19 mouse cellular contexts compared by ENCODE assay signal in the genomic region with DNA sequence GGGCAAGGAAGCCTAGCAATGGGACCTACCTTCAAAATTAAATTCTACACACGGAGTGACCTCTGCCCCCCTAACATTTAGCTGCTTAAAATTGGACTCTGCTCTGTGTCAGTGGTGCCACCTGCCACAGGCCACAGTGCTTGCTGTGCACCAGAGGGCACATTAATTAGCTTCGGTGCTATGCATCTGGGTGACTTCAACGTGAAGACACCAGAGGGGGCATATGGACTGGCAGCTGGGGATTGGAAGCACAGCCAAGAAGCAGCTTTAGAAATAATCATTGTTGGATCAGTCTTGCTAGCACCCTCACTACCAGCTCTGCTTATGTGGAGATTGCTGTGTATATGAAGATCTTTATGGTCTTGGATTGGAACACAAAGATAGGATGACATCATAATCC. TPM values are rescaled to one million over a fixed set of nuclear protein-coding genes. Genes with fewer than 3 reads are reported as not detected.
DNase-seq lines count a peak whose midpoint lies in the region; ATAC-seq and TF ChIP-seq lines count a peak whose summit lies in the region.
"Had no signal": no experiment of that assay in that cellular context is flagged by ENCODE, and none has a peak within 500 bp of the region (broad histone marks: within the 10 kb centered on the region; RNA-seq: fewer than 3 reads in every experiment).

No protein-coding gene starts in this region.

- no peaks in the 10 kb centered on the region for H3K4me1 ChIP-seq in forebrain, embryonic 15.5 days
- no peaks in the 10 kb centered on the region for H3K4me1 ChIP-seq in forebrain, embryonic 11.5 days (replicated peaks; ENCODE audit: control insufficient read depth, insufficient read depth, low read length)
- H3K4me1 ChIP-seq in midbrain, postnatal 0 days (ENCODE audit: insufficient read depth, low read length) = no peaks in the 10 kb centered on the region
- H3K4me1 ChIP-seq in midbrain, embryonic 15.5 days = no peaks in the 10 kb centered on the region
- H3K4me1 ChIP-seq: embryonic facial prominence, embryonic 13.5 days; heart, embryonic 12.5 days; hindbrain, embryonic 15.5 days had no signal

- H3K36me3 ChIP-seq in forebrain, embryonic 15.5 days = no peaks in the 10 kb centered on the region
- no peaks in the 10 kb centered on the region for H3K36me3 ChIP-seq in forebrain, embryonic 11.5 days (ENCODE audit: control insufficient read depth, insufficient read depth, low read length)
- no peaks in the 10 kb centered on the region for H3K36me3 ChIP-seq in midbrain, postnatal 0 days (ENCODE audit: insufficient read depth, low read length)
- H3K36me3 ChIP-seq in midbrain, embryonic 15.5 days (replicated peaks) = no peaks in the 10 kb centered on the region
- H3K36me3 ChIP-seq: hindbrain, embryonic 15.5 days had no signal

- TF ChIP-seq POLR2A in brain, embryonic 14.5 days (IDR thresholded peaks at IDR 0.05; ENCODE audit: borderline replicate concordance, extremely low read depth, insufficient read depth, insufficient read length, poor library complexity, severe bottlenecking) = no peak

- DNase-seq in forebrain, embryonic 11.5 days (ENCODE audit: low spot score) = no peak
- DNase-seq in kidney, adult 18-20 months = peak; percentile 4
- no peak for DNase-seq in kidney, postnatal 25 days
- peak; percentile 31 for DNase-seq in midbrain, postnatal 0 days (ENCODE audit: low spot score)
- peak; percentile 56 for DNase-seq in brain, embryonic 14.5 days (ENCODE audit: low read depth)
- DNase-seq: adrenal gland, adult 2 months; adrenal gland, postnatal 25 days; cerebellum, adult 11 months; cerebellum, adult 9-10 months; cerebellum, postnatal 36 days; gastrocnemius, adult 2 months; gastrocnemius, postnatal 25 days had no signal

- peak overlapping the region; percentile 15; the same call in 1 of the 2 replicates for H3K27ac ChIP-seq in forebrain, embryonic 15.5 days (replicated peaks)
- no peak overlapping the region for H3K27ac ChIP-seq in forebrain, embryonic 11.5 days (ENCODE audit: low read depth, low read length)
- H3K27ac ChIP-seq in midbrain, postnatal 0 days (ENCODE audit: low read depth, low read length) = no peak overlapping the region
- no peak overlapping the region for H3K27ac ChIP-seq in midbrain, embryonic 15.5 days
- H3K27ac ChIP-seq: embryonic facial prominence, embryonic 13.5 days; gastrocnemius, adult 2 months; hindbrain, embryonic 15.5 days had no signal

- WGBS in forebrain, embryonic 15.5 days = 70% methylated on average over 3 of the region's 3 CpGs
- WGBS in forebrain, embryonic 11.5 days = 89% methylated on average over 3 of the region's 3 CpGs
- 83% methylated on average over 3 of the region's 3 CpGs for WGBS in midbrain, postnatal 0 days
- WGBS in midbrain, embryonic 15.5 days = 78% methylated on average over 3 of the region's 3 CpGs

- no peak for ATAC-seq in forebrain, embryonic 15.5 days (replicated peaks)
- no peak for ATAC-seq in forebrain, embryonic 11.5 days (replicated peaks; ENCODE audit: low FRiP score)
- ATAC-seq in midbrain, postnatal 0 days (ENCODE audit: low FRiP score) = no peak
- ATAC-seq in midbrain, embryonic 15.5 days (replicated peaks) = no peak
- ATAC-seq: inflammation-experienced regulatory T-cells, adult 6 months had no signal

- no peak overlapping the region for H3K4me2 ChIP-seq in forebrain, embryonic 15.5 days (replicated peaks)
- no peak overlapping the region for H3K4me2 ChIP-seq in forebrain, embryonic 11.5 days (ENCODE audit: low read depth, low read length, severe bottlenecking)
- H3K4me2 ChIP-seq in midbrain, postnatal 0 days (ENCODE audit: low read depth, low read length, poor library complexity, severe bottlenecking) = no peak overlapping the region
- H3K4me2 ChIP-seq in midbrain, embryonic 15.5 days = no peak overlapping the region
- H3K4me2 ChIP-seq: embryonic facial prominence, embryonic 13.5 days; heart, embryonic 12.5 days; hindbrain, embryonic 15.5 days had no signal

- no peak for TF ChIP-seq CTCF in midbrain, postnatal 0 days (IDR thresholded peaks at IDR 0.05)
- no peak for TF ChIP-seq CTCF in brain, embryonic 14.5 days (IDR thresholded peaks at IDR 0.05; ENCODE audit: borderline replicate concordance, extremely low read depth, insufficient read depth, insufficient read length)

- H3K4me3 ChIP-seq in forebrain, embryonic 15.5 days = no peak overlapping the region
- no peak overlapping the region for H3K4me3 ChIP-seq in forebrain, embryonic 11.5 days (ENCODE audit: low read depth, low read length)
- no peak overlapping the region for H3K4me3 ChIP-seq in midbrain, postnatal 0 days (ENCODE audit: low read depth, low read length)
- H3K4me3 ChIP-seq in midbrain, embryonic 15.5 days = no peak overlapping the region
- H3K4me3 ChIP-seq: embryonic facial prominence, embryonic 13.5 days; gastrocnemius, adult 2 months; heart, embryonic 12.5 days; hindbrain, embryonic 15.5 days had no signal

- H3K27me3 ChIP-seq in forebrain, embryonic 15.5 days = no peaks in the 10 kb centered on the region
- H3K27me3 ChIP-seq in forebrain, embryonic 11.5 days (ENCODE audit: control insufficient read depth, insufficient read depth, low read length) = no peaks in the 10 kb centered on the region
- no peaks in the 10 kb centered on the region for H3K27me3 ChIP-seq in midbrain, postnatal 0 days (ENCODE audit: insufficient read depth, low read length)
- H3K27me3 ChIP-seq in midbrain, embryonic 15.5 days (replicated peaks) = no peaks in the 10 kb centered on the region
- H3K27me3 ChIP-seq: CH12.LX; embryonic facial prominence, embryonic 13.5 days; heart, embryonic 12.5 days; hindbrain, embryonic 15.5 days had no signal

- no peaks in the 10 kb centered on the region for H3K9me3 ChIP-seq in forebrain, embryonic 15.5 days
- no peaks in the 10 kb centered on the region; the same call in 1 of the 2 replicates for H3K9me3 ChIP-seq in forebrain, embryonic 11.5 days (ENCODE audit: control insufficient read depth, low read length)
- peaks cover 6% of the 10 kb centered on the region; the same call in 1 of the 2 replicates for H3K9me3 ChIP-seq in midbrain, postnatal 0 days (ENCODE audit: low read length)
- H3K9me3 ChIP-seq in midbrain, embryonic 15.5 days = no peaks in the 10 kb centered on the region
- H3K9me3 ChIP-seq: hindbrain, embryonic 15.5 days had no signal

- no peak overlapping the region for H3K9ac ChIP-seq in forebrain, embryonic 15.5 days (replicated peaks)
- H3K9ac ChIP-seq in forebrain, embryonic 11.5 days (ENCODE audit: low read length) = no peak overlapping the region
- no peak overlapping the region for H3K9ac ChIP-seq in midbrain, postnatal 0 days (replicated peaks; ENCODE audit: low read length, poor library complexity, severe bottlenecking)
- H3K9ac ChIP-seq in midbrain, embryonic 15.5 days = no peak overlapping the region
- H3K9ac ChIP-seq: embryonic facial prominence, embryonic 13.5 days; heart, embryonic 12.5 days; hindbrain, embryonic 15.5 days had no signal

RNA-seq across cellular contexts. Expression of a gene that starts 6.6 kb away (rescaled TPM):
- polyA plus RNA-seq in forebrain, embryonic 15.5 days (2015; fragmentation: Nextera tagmentation; extraction: Ambion mirVana) = 0.92 and 1.0 TPM in 2 replicates
- polyA plus RNA-seq in forebrain, embryonic 11.5 days (2014; fragmentation: Nextera tagmentation; extraction: Ambion mirVana) = 0.79 and 1.5 TPM in 2 replicates
- 0.66 and 1.4 TPM in 2 replicates for total RNA-seq in midbrain, postnatal 0 days (2014; rRNA removed)
- polyA plus RNA-seq in midbrain, postnatal 0 days (2015; fragmentation: Nextera tagmentation; extraction: Ambion mirVana) = 0.56 and 0.67 TPM in 2 replicates
- 0.83 and 0.96 TPM in 2 replicates for polyA plus RNA-seq in midbrain, embryonic 15.5 days (2015; fragmentation: Nextera tagmentation; extraction: Ambion mirVana)
- polyA plus RNA-seq in brain, embryonic 14.5 days (2012; rRNA removed) = 1.0 and 1.4 TPM in 2 replicates

RNA-seq across cellular contexts. Expression of a gene that starts 10.0 kb away (rescaled TPM):
- 32.5 and 35.7 TPM in 2 replicates for polyA plus RNA-seq in forebrain, embryonic 15.5 days (2015; fragmentation: Nextera tagmentation; extraction: Ambion mirVana)
- 75.8 and 79.7 TPM in 2 replicates for polyA plus RNA-seq in forebrain, embryonic 11.5 days (2014; fragmentation: Nextera tagmentation; extraction: Ambion mirVana)
- 16.2 and 16.8 TPM in 2 replicates for total RNA-seq in midbrain, postnatal 0 days (2014; rRNA removed)
- polyA plus RNA-seq in midbrain, postnatal 0 days (2015; fragmentation: Nextera tagmentation; extraction: Ambion mirVana) = 17.8 and 20.7 TPM in 2 replicates
- 25.4 and 26.2 TPM in 2 replicates for polyA plus RNA-seq in midbrain, embryonic 15.5 days (2015; fragmentation: Nextera tagmentation; extraction: Ambion mirVana)
- polyA plus RNA-seq in brain, embryonic 14.5 days (2012; rRNA removed) = 16.6 and 24.5 TPM in 2 replicates

RNA-seq across cellular contexts. Expression of a gene that starts 57.4 kb away (rescaled TPM):
- 11.0 and 13.0 TPM in 2 replicates for polyA plus RNA-seq in forebrain, embryonic 15.5 days (2015; fragmentation: Nextera tagmentation; extraction: Ambion mirVana)
- polyA plus RNA-seq in forebrain, embryonic 11.5 days (2014; fragmentation: Nextera tagmentation; extraction: Ambion mirVana) = 26.6 and 32.2 TPM in 2 replicates
- total RNA-seq in midbrain, postnatal 0 days (2014; rRNA removed) = 11.7 and 14.2 TPM in 2 replicates
- polyA plus RNA-seq in midbrain, postnatal 0 days (2015; fragmentation: Nextera tagmentation; extraction: Ambion mirVana) = 1.1 and 1.4 TPM in 2 replicates
- 6.0 and 7.6 TPM in 2 replicates for polyA plus RNA-seq in midbrain, embryonic 15.5 days (2015; fragmentation: Nextera tagmentation; extraction: Ambion mirVana)
- polyA plus RNA-seq in brain, embryonic 14.5 days (2012; rRNA removed) = 105 and 130 TPM in 2 replicates

Comparison
In these comparisons a context has a peak if more than half of its experiments do, and no peak if none do; other contexts are left out.
1. DNase-seq: peak in kidney, adult 18-20 months (single experiment), midbrain, postnatal 0 days (single experiment) and brain, embryonic 14.5 days (single experiment); none in forebrain, embryonic 11.5 days (single experiment) and kidney, postnatal 25 days (0 of 2).